Mouse (Mus musculus) midbrain, embryonic 12.5 days (tissue): Measurements from ENCODE around the gene Myh11. TPM values are rescaled to one million over a fixed set of nuclear protein-coding genes. Genes with fewer than 3 reads are reported as not detected.

ENCODE experiments used
- ATAC-seq: fragments of 200-750 bp; cut with Nextera tagmentation; 2 replicates; pipeline ENCODE4 v1.8.0; 2017; ENCODE audit warnings: low read depth, moderate TSS enrichment, moderate library complexity; ENCODE audit not compliant: low FRiP score
- H3K27ac ChIP-seq: fragments of 300-500 bp; sonication (generic); replicated peaks from 2 replicates; pipeline ENCODE4 v1.5.1; 2016; ENCODE audit warnings: mild to moderate bottlenecking
- H3K27me3 ChIP-seq: fragments of 300-500 bp; sonication (generic); 2 replicates; pipeline ENCODE4 v1.6.1; 2016; ENCODE audit warnings: mild to moderate bottlenecking
- H3K36me3 ChIP-seq: fragments of 300-500 bp; sonication (generic); 2 replicates; pipeline ENCODE4 v1.6.1; 2016
- H3K4me1 ChIP-seq: fragments of 300-500 bp; sonication (generic); 2 replicates; pipeline ENCODE4 v1.6.1; 2016
- H3K4me2 ChIP-seq: fragments of 300-500 bp; sonication (generic); replicated peaks from 2 replicates; pipeline ENCODE4 v1.6.1; 2016; ENCODE audit warnings: mild to moderate bottlenecking, moderate library complexity
- H3K4me3 ChIP-seq: fragments of 300-500 bp; sonication (generic); 2 replicates; pipeline ENCODE4 v1.5.1; 2016; ENCODE audit warnings: mild to moderate bottlenecking
- H3K9ac ChIP-seq: fragments of 300-500 bp; sonication (generic); replicated peaks from 2 replicates; pipeline ENCODE4 v1.6.1; 2016; ENCODE audit warnings: mild to moderate bottlenecking, moderate library complexity
- H3K9me3 ChIP-seq: fragments of 300-500 bp; sonication (generic); 2 replicates; pipeline ENCODE4 v1.6.1; 2016; ENCODE audit warnings: mild to moderate bottlenecking
- WGBS: fragments of 180-500 bp; shearing (Covaris S2); methylation state at CpG from one replicate; pipeline ENCODE4 v1.1.7; 2016; 5-methylcytosine and 5-hydroxymethylcytosine counted together
- polyA plus RNA-seq: library from polyadenylated mRNA; unstranded; fragments of >200 nt; fragmentation: Nextera tagmentation; extraction: Ambion mirVana; gene quantifications from 2 replicates; pipeline ENCODE4 v1.2.1, GENCODE M21; 2016

Myh11 gene
- polyA plus RNA-seq, 1 experiment from 2014 or later, result 0.45 TPM

DNA sequence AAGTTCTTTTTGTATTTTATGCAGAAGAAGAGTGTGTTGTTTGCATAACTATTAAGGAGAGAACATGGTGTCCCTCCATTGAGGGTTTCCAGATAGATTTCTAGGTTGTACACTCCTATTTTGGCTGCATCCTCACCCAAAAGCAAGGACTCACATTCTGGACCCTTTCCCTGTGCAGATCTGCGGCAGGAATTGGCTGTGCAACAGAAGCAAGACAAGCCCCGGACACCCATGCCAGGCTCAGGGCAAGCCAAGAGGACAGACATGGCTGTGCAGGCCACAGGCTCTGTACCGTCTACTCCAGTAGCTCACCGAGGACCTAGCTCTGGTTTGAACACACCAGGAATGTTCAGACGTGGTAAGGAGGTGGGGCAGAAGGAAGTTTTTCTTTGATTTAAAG is 105.7 kb downstream of the Myh11 start:
- H3K36me3 ChIP-seq, result peaks cover 93% of the 10 kb centered on the region
- H3K9ac ChIP-seq, result no peak overlapping the region
- H3K9me3 ChIP-seq, result no peaks in the 10 kb centered on the region
- no peaks in the 10 kb centered on the region for H3K27me3 ChIP-seq
- H3K27ac ChIP-seq, result no peak overlapping the region
- H3K4me1 ChIP-seq, result no peaks in the 10 kb centered on the region
- no peak overlapping the region for H3K4me3 ChIP-seq
- 95% methylated on average over 5 of the region's 5 CpGs for WGBS
- no peak overlapping the region for H3K4me2 ChIP-seq
- no peak for ATAC-seq

DNA sequence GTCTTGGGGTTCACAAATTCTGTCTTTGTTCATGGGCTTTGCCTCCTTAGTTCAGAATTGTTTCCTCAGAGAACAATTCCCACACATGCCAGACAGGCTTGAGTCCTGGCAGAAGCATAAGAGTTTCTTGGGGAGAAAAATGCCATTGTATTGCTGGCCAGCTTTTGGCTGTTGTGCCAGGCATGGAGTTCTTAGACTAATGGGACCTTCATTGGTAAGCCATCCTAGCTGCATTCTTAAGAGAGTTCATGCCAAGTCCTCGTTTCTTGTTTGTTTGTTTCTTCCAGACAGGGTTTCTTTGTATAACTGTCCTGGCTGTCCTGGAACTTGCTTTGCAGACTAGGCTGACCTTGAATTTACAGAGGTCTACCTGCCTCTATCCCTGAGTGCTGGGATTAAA is 107.3 kb downstream of the Myh11 start:
- Histone ChIP-seq H3K36me3 (peaks cover 84% of the 10 kb centered on the region), H3K27ac (no peak overlapping the region), H3K9me3 (no peaks in the 10 kb centered on the region), H3K27me3 (no peaks in the 10 kb centered on the region), H3K4me1 (no peaks in the 10 kb centered on the region), H3K4me3 (no peak overlapping the region), H3K4me2 (no peak overlapping the region), H3K9ac (no peak overlapping the region)
- WGBS, result 88% methylated on average over 1 of the region's 1 CpGs
- ATAC-seq, result no peak

GRCm38 (mm10) chr16:14182360-14182759 is 108.8 kb downstream of the Myh11 start:
- no peak overlapping the region for H3K4me2 ChIP-seq
- H3K36me3 ChIP-seq, result peaks cover 84% of the 10 kb centered on the region
- no peak for ATAC-seq
- no peaks in the 10 kb centered on the region for H3K4me1 ChIP-seq
- H3K9me3 ChIP-seq, result no peaks in the 10 kb centered on the region
- H3K27me3 ChIP-seq, result no peaks in the 10 kb centered on the region
- no peak overlapping the region for H3K4me3 ChIP-seq
- WGBS, result 93% methylated on average over 5 of the region's 5 CpGs
- no peak overlapping the region for H3K27ac ChIP-seq
- no peak overlapping the region for H3K9ac ChIP-seq

DNA sequence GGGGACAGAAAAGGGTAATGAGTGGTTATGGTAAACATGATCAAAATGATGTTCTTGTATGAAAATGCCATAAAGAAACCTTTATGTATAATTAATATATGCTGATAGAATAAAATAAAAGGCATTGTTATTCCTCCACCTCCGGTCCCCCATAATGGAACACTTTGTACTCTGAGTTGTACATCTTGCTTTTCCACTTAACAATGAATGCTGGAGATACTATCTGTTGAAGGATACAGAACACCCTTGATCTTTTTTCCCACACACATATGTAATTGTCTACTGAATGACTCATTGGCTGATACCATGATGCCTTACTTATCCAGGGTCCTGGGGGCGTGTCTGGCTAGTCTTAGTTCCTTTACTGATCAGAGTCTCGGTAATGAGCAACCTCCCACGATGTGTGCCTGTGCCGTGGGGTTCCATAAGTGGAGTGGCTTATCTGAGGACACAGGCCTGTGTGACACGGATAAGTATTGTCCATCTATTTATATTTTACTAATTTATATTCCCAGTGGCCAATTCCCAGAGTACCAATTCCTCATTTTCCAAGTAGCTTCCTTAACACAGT is 110.9 kb downstream of the Myh11 start:
- Histone ChIP-seq H3K4me2 (no peak overlapping the region), H3K9ac (no peak overlapping the region), H3K4me3 (no peak overlapping the region), H3K27ac (no peak overlapping the region), H3K27me3 (no peaks in the 10 kb centered on the region), H3K4me1 (no peaks in the 10 kb centered on the region), H3K36me3 (peaks cover 83% of the 10 kb centered on the region), H3K9me3 (no peaks in the 10 kb centered on the region)
- 79% methylated on average over 6 of the region's 6 CpGs for WGBS
- ATAC-seq, result no peak

GRCm38 (mm10) chr16:14178041-14178440 is 113.1 kb downstream of the Myh11 start:
- H3K27ac ChIP-seq, result no peak overlapping the region

DNA sequence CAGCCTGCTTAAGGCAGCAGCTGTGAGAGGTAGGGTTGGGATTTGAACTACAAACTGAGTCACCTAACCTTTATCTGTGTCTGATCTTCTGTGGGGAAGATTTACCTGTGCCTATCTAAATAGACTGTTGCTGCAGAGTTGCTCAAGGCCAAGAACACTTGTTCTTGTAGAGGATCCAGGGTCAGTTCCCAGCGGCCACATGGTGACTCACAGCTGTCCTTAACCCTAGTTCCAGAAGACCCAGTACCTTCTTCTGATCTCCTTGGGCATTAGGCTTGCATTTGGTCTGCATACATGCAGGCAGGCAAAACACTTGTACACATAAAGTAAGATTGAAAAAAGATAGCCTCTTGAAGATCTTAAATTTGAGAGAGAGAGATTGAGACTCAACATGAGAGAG is 121.5 kb downstream of the Myh11 start:
- Histone ChIP-seq H3K9me3 (no peaks in the 10 kb centered on the region), H3K4me2 (no peak overlapping the region), H3K27me3 (no peaks in the 10 kb centered on the region), H3K4me1 (peaks cover 10% of the 10 kb centered on the region), H3K4me3 (no peak overlapping the region), H3K36me3 (peaks cover 51% of the 10 kb centered on the region), H3K9ac (no peak overlapping the region), H3K27ac (no peak overlapping the region)
- no peak for ATAC-seq
- 93% methylated on average over 1 of the region's 1 CpGs for WGBS

More at GRCm38 (mm10) chr16:14178041-14178440, 113.1 kb downstream of the Myh11 start:
- WGBS, result 80% methylated on average over 3 of the region's 3 CpGs
- Histone ChIP-seq H3K4me2 (no peak overlapping the region), H3K36me3 (peaks cover 83% of the 10 kb centered on the region), H3K4me1 (no peaks in the 10 kb centered on the region), H3K9ac (no peak overlapping the region), H3K4me3 (no peak overlapping the region), H3K9me3 (no peaks in the 10 kb centered on the region), H3K27me3 (no peaks in the 10 kb centered on the region)
- no peak for ATAC-seq

DNA sequence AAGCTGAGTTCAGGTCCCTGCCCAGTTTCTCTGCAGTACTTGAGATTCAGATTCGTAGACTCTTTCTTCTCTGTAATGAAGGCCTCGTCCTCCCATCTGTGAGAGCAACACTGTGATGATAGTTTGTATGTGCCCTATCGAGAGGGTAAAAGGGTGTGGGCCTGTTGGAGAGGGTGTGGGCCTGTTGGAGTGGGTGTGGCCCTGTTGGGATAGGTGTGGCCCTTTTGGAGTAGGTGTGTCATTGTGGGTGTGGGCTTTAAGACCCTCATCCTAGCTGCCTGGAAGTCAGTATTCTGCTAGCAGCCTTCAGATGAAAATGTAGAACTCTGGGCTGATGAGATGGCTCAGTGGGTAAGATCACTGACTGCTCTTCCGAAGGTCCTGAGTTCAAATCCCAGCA is 124.7 kb downstream of the Myh11 start:
- WGBS, result 89% methylated on average over 4 of the region's 4 CpGs
- peaks cover 21% of the 10 kb centered on the region for H3K36me3 ChIP-seq
- no peak overlapping the region for H3K4me2 ChIP-seq
- peaks cover 21% of the 10 kb centered on the region for H3K4me1 ChIP-seq
- no peak overlapping the region for H3K27ac ChIP-seq
- H3K4me3 ChIP-seq, result no peak overlapping the region
- H3K27me3 ChIP-seq, result no peaks in the 10 kb centered on the region
- no peak for ATAC-seq
- H3K9me3 ChIP-seq, result no peaks in the 10 kb centered on the region
- H3K9ac ChIP-seq, result no peak overlapping the region

DNA sequence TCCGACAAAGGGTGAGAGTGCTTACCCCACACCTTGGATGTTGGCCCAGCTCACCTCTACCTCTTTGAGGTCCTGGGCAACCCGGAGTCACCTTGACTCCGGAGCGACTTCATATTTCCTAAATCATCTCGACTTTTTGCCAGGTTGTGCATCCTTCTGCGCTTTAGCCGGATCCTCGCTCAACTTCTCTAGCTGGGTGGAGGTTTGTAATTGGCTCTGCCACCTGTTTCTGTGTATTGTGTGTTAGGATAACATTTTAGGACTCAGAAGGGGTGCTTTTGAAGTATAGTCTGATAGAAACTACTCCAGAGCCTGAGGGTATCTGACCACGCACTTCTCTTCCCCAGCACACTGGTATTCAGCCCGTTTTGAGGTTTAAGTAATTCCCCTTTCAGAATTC is 127.4 kb downstream of the Myh11 start:
- Histone ChIP-seq H3K27me3 (no peaks in the 10 kb centered on the region), H3K27ac (peak overlapping the region; percentile 78; the same call in 1 of the 2 replicates), H3K4me1 (peaks cover 21% of the 10 kb centered on the region), H3K9me3 (no peaks in the 10 kb centered on the region), H3K4me3 (peak overlapping the region; percentile 77), H3K4me2 (peak overlapping the region; percentile 77), H3K9ac (peak overlapping the region; percentile 84), H3K36me3 (no peaks in the 10 kb centered on the region; the same call in 1 of the 2 replicates)
- ATAC-seq, result no peak
- WGBS, result 3% methylated on average over 10 of the region's 10 CpGs

DNA sequence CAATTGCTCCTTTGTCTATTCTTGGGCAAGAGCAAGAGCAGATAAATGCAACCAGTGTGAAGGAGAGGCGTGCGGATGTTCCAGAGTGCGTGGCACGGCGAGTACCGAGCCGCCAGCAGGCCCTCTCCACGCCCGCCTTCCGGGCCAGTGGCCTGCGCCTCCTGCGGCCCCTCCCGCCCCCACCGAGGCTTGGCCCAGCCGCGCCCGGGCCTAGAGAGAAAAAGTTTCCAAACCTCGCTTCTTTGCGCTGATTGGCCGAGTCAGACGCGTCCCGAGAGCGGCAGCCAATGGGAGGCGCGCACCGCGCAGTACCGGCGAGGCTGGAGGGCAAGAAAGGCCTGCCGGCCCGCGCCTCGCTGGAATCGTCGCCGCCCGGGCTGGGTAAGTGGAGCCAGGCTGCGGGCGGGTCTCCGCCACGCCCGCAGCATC is 128.2 kb downstream of the Myh11 start, which contains the start of the genes Nde1 and Marf1:
Nde1 (plus strand) TSS at position 288 of the 429 bp plus-strand sequence.
Marf1 (minus strand) TSS at position 364 of the 429 bp plus-strand sequence.
- Histone ChIP-seq H3K9ac (peak within 1 kb of the TSS; percentile 84), H3K4me2 (peak within 1 kb of the TSS; percentile 77), H3K4me3 (peak within 1 kb of the TSS; percentile 77), H3K4me1 (peaks cover 26% of the 10 kb centered on the region), H3K36me3 (no peaks in the 10 kb centered on the region), H3K9me3 (no peaks in the 10 kb centered on the region), H3K27ac (peak within 1 kb of the TSS; percentile 78), H3K27me3 (no peaks in the 10 kb centered on the region)
- WGBS, result under 1% methylated on average over 43 of the region's 43 CpGs
- peak; percentile 90 for ATAC-seq

DNA sequence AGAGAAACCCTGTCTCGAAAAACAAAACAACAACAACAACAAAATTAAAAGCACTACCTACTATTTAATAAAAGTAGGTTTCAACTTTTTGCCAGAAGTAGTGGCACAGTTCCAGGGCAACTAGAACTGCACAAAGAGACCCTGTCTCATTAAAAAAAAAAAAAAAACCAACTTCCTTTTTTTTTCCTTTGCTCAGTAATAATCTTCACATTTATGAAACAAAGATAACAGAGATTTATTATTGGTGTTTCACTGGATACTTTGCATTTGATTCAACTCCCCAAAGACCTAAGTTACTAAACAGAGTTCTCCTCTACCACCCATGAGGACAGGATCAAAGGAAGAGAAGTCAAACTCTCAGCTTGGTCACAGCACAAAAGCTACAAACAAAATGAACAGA is 130.2 kb downstream of the Myh11 start:
- ATAC-seq, result no peak
- Histone ChIP-seq H3K27ac (no peak overlapping the region), H3K36me3 (no peaks in the 10 kb centered on the region), H3K9me3 (no peaks in the 10 kb centered on the region), H3K4me2 (no peak overlapping the region), H3K4me3 (no peak overlapping the region), H3K4me1 (peaks cover 30% of the 10 kb centered on the region), H3K27me3 (no peaks in the 10 kb centered on the region), H3K9ac (no peak overlapping the region)
- 90% methylated on average over 1 of the region's 1 CpGs for WGBS

- under 1% methylated on average over 10 of the region's 10 CpGs for WGBS
- peak overlapping the region; percentile 71 for H3K9ac ChIP-seq
- ATAC-seq, result 0 out of 2 replicates have a peak, but pooled peaks have one; percentile 1
- H3K27me3 ChIP-seq, result no peaks in the 10 kb centered on the region
- no peaks in the 10 kb centered on the region for H3K9me3 ChIP-seq
- no peaks in the 10 kb centered on the region for H3K36me3 ChIP-seq
- peak overlapping the region; percentile 69 for H3K4me3 ChIP-seq
- peak overlapping the region; percentile 54 for H3K4me2 ChIP-seq
- H3K4me1 ChIP-seq, result peaks cover 21% of the 10 kb centered on the region
- H3K27ac ChIP-seq, result peak overlapping the region; percentile 94
These were observed 131.4 kb downstream of the Myh11 start for GRCm38 (mm10) chr16:14159746-14160131.

DNA sequence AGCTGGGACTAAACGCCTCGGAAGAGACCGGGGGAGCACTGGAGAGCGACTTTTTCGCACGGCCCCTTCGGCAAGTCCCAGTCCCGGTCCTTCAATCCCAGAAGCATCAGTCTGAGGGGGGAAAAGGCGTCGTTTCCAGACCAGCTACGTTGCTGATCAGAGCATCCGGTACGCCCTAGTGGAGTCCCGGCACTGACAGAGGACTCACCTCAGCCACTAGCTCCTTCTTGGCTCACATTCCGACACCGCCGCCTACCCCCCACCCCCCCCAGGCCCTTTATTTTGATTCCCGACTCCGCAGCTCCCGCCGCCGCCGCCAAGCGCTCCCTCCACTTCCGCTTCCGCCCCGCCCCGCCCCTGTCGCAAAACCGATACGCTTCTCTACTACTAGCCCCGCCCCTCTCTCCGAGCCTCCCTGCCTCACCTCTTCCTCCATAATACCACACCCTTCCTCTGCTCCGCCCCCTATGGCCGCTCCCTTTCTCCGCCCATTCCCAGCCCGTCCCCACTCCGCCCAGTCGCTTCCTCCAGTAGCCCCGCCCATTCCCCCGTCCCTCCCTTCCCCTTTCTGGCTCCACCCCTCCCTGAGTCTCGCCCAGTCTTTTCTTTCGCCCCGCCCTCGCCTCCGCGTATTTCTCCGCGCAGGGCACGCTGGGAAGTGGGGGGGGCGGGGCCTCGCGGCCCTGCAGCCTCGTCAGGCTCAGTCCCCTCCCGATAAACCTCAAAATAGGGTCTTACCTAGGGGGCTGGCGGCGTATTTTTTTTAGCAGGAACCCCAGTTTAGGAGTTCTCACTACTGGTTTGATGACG is 132.0 kb downstream of the Myh11 start:
- ATAC-seq, result peak; percentile 91
- WGBS, result under 1% methylated on average over 50 of the region's 58 CpGs
- H3K4me1 ChIP-seq, result peaks cover 15% of the 10 kb centered on the region
- H3K9ac ChIP-seq, result peak overlapping the region; percentile 71
- peak overlapping the region; percentile 80 for H3K4me2 ChIP-seq
- no peaks in the 10 kb centered on the region for H3K27me3 ChIP-seq
- no peaks in the 10 kb centered on the region for H3K36me3 ChIP-seq
- H3K9me3 ChIP-seq, result no peaks in the 10 kb centered on the region
- peak overlapping the region; percentile 94 for H3K27ac ChIP-seq
- peak overlapping the region; percentile 69 for H3K4me3 ChIP-seq
